Mouse (Mus musculus) cerebellum, adult 2 months (tissue): ENCODE results near the gene Hnrnpul2. TPM values are rescaled to one million over a fixed set of nuclear protein-coding genes. Genes with fewer than 3 reads are reported as not detected.
"Not testable (repeated sequence)": the region's sequence is repeated elsewhere in the genome, so short reads cannot be mapped to it uniquely, and the experiment has no call there.

Source experiments
- DNase-seq, 2 experiments: peaks; one replicate each; pipeline ENCODE4 v3.0.0; 2021
- H3K27ac ChIP-seq: fragments of 200-500 bp; 2 replicates; pipeline ENCODE4 v1.5.1; 2012; ENCODE audit warnings: low read length, control low read depth, inconsistent platforms; ENCODE audit not compliant: insufficient read depth
- H3K27me3 ChIP-seq: fragments of 200-500 bp; 2 replicates; pipeline ENCODE4 v1.6.1; 2012; ENCODE audit warnings: inconsistent platforms, mild to moderate bottlenecking, low read length, moderate library complexity; ENCODE audit not compliant: control insufficient read depth, insufficient read depth
- H3K4me1 ChIP-seq: fragments of 200-500 bp; 2 replicates; pipeline ENCODE4 v1.6.1; 2011; ENCODE audit warnings: low read length; ENCODE audit not compliant: control insufficient read depth, insufficient read depth
- H3K4me3 ChIP-seq: fragments of 200-500 bp; replicated peaks from 2 replicates; pipeline ENCODE3; 2011; ENCODE audit warnings: mild to moderate bottlenecking, low read depth, low read length, control low read depth; ENCODE audit not compliant: insufficient read depth
- CTCF ChIP-seq: fragments of 200-500 bp; IDR thresholded peaks from 2 replicates; pipeline ENCODE4 v1.5.1; 2011; ENCODE audit warnings: low read depth, mild to moderate bottlenecking, control low read depth, low read length, moderate library complexity, borderline replicate concordance; ENCODE audit not compliant: insufficient read depth
- POLR2A ChIP-seq: fragments of 200-500 bp; IDR thresholded peaks from 2 replicates; pipeline ENCODE4 v1.6.1; 2011; ENCODE audit warnings: low read length, control low read depth, borderline replicate concordance; ENCODE audit not compliant: insufficient read depth
- WGBS: fragments of 180-500 bp; shearing (Covaris S2); methylation state at CpG from one replicate; pipeline ENCODE4 v1.1.7; 2018; 5-methylcytosine and 5-hydroxymethylcytosine counted together
- polyA plus RNA-seq: library from polyadenylated mRNA; depleted of rRNA; stranded (reverse); fragments of >200 nt; gene quantifications from 2 replicates; pipeline ENCODE4 v1.2.3, GENCODE M21; 2012

Gene Hnrnpul2
- polyA plus RNA-seq, 1 experiment: 97.7 TPM

DNA sequence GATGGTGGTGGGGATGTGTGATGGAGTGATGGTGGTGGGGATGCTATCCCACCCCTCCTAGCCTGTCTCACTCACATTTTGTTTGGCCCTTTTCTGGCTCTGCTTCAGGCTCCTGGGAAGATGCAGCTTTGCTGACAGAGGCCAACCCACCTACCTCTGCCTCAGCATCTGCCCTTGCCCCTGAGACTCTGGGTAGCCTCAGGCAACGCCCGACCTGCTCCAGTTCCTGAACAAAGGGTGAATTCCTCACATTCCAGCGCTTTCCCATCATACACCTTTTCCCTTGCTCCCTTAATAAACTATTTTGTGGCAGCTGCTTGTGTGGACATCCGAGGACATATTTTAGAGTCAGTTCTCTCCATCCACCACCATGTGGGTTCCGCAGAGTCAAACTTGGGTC, 28.5 kb downstream of the Hnrnpul2 start:
- TF ChIP-seq CTCF (no peak), POLR2A (no peak)
- Histone ChIP-seq H3K4me1 (no peaks in the 10 kb centered on the region), H3K27ac (no peak overlapping the region), H3K27me3 (no peaks in the 10 kb centered on the region), H3K4me3 (no peak overlapping the region)
- no peak for DNase-seq
- 88% methylated on average over 5 of the region's 5 CpGs for WGBS

DNA sequence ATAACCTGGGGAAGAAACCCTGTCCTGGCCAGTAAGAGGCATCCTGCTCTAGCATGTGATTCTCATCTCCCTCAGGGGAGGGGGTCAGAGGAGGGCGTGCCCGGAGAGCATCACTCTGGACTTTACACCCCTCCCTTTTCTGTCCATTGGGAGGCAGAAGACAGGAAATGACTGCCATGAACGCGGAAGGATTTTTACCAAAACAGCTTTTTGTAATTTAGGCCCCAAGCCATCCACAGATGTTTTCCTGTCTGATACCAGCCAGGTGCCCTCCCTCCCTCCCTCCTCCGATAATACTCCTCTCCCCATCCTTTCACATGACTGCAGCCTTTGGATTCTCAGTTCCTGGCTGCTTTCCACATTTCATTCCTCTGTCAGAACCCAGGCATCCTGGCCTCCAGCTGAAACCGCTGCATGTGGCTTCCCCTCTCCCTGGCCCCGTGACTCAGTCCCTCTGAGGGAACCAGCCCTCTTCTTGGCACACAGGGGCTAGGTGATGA, 30.6 kb downstream of the Hnrnpul2 start, which contains the start of gene Lrrn4cl:
Gene Lrrn4cl, plus strand, starts transcription at position 367 of the 500 bp plus-strand sequence.
- Histone ChIP-seq H3K27me3 (no peaks in the 10 kb centered on the region), H3K4me3 (no peak within 1 kb of the TSS), H3K4me1 (no peaks in the 10 kb centered on the region), H3K27ac (no peak within 1 kb of the TSS)
- WGBS: 12% methylated on average over 7 of the region's 7 CpGs
- no peak for DNase-seq
- TF ChIP-seq CTCF (no peak), POLR2A (no peak)

GRCm38 (mm10) chr19:8851639-8852038, 31.8 kb downstream of the Hnrnpul2 start:
- 41% methylated on average over 7 of the region's 7 CpGs for whole genome bisulfite sequencing
- Histone ChIP-seq H3K4me3 (no peak overlapping the region), H3K27ac (no peak overlapping the region)

GRCm38 (mm10) chr19:8852236-8852928, 32.6 kb downstream of the Hnrnpul2 start:
- Histone ChIP-seq H3K27ac (no peak overlapping the region), H3K27me3 (no peaks in the 10 kb centered on the region), H3K4me3 (no peak overlapping the region), H3K4me1 (no peaks in the 10 kb centered on the region)
- WGBS: 49% methylated on average over 10 of the region's 10 CpGs
- DNase-seq: no peak
- no peak for TF ChIP-seq POLR2A
- no peak for TF ChIP-seq CTCF

More at GRCm38 (mm10) chr19:8851639-8852038, 31.8 kb downstream of the Hnrnpul2 start:
- H3K27me3 ChIP-seq: no peaks in the 10 kb centered on the region
- H3K4me1 ChIP-seq: no peaks in the 10 kb centered on the region
- TF ChIP-seq CTCF: no peak
- no peak for TF ChIP-seq POLR2A
- DNase-seq: no peak

DNA sequence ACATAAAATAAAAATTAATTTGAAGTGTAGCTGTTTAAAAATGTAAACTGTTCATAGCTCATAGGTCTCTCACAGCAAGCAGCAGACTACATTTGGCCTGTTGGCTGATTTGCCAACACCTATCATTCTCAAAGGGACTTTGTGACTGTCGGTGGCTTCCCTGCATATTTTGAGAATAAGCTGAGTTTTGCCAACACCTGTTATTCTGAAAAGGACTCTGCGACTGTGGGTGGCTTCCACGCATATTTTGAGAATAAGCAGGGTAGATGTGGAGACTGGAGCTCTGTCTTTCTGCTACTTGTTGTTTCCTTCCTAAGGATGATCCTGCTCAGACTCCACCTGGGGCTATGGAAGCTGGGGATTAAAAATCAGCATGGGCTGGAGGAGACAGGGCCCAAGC, 33.3 kb downstream of the Hnrnpul2 start:
- TF ChIP-seq CTCF (no peak), POLR2A (no peak)
- no peaks in the 10 kb centered on the region for H3K27me3 ChIP-seq
- 46% methylated on average over 3 of the region's 3 CpGs for WGBS
- no peak overlapping the region for H3K27ac ChIP-seq
- no peak for DNase-seq
- no peaks in the 10 kb centered on the region for H3K4me1 ChIP-seq
- H3K4me3 ChIP-seq: no peak overlapping the region

GRCm38 (mm10) chr19:8857689-8858088, 37.9 kb downstream of the Hnrnpul2 start:
- Histone ChIP-seq H3K4me3 (no peak overlapping the region), H3K27me3 (no peaks in the 10 kb centered on the region), H3K4me1 (no peaks in the 10 kb centered on the region), H3K27ac (no peak overlapping the region)
- DNase-seq: no peak
- WGBS: 32% methylated on average over 4 of the region's 4 CpGs
- TF ChIP-seq CTCF (peak; percentile 59; the same call in 1 of the 2 replicates), POLR2A (no peak)

DNA sequence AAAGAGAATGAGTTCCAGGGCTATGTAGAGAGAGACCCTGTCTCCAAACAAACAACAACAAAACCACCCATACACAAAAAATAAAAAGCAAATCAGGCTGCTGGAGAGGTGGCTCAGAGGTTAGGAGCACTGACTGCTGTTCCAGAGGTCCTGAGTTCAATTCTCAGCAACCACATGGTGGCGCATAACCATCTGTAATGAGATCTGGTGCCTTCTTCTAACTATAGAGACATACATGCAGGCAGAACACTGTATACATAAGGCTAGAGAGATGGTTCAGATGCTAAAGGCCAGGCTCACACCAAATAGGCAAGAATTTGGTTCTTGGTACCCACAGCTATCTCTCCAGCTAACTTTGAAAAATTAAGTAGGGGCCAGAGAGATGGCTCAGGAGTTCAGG, 39.2 kb downstream of the Hnrnpul2 start:
- DNase-seq: no peak
- H3K4me3 ChIP-seq: no peak overlapping the region
- H3K27me3 ChIP-seq: no peaks in the 10 kb centered on the region
- no peaks in the 10 kb centered on the region for H3K4me1 ChIP-seq
- TF ChIP-seq CTCF (no peak), POLR2A (no peak)
- WGBS: 34% methylated on average over 1 of the region's 1 CpGs
- H3K27ac ChIP-seq: no peak overlapping the region

- TF ChIP-seq POLR2A: no peak
- no peak for TF ChIP-seq CTCF
- Histone ChIP-seq H3K27ac (no peak overlapping the region), H3K4me1 (no peaks in the 10 kb centered on the region), H3K4me3 (no peak overlapping the region), H3K27me3 (no peaks in the 10 kb centered on the region)
- no peak for DNase-seq
- 80% methylated on average over 6 of the region's 6 CpGs for WGBS
Measured at GRCm38 (mm10) chr19:8864265-8864664, 44.5 kb downstream of the Hnrnpul2 start.

GRCm38 (mm10) chr19:8870381-8870780, 50.6 kb downstream of the Hnrnpul2 start:
- WGBS: 75% methylated on average over 3 of the region's 3 CpGs
- H3K4me3 ChIP-seq, H3K27me3 ChIP-seq: not testable (repeated sequence)

More at GRCm38 (mm10) chr19:8870381-8870780, 50.6 kb downstream of the Hnrnpul2 start:
- H3K4me1 ChIP-seq, DNase-seq, H3K27ac ChIP-seq: not testable (repeated sequence)
